Mouse (Mus musculus): ENCODE measurements around the gene Cd59b.

- no peak for TF ChIP-seq CTCF (IDR thresholded peaks at IDR 0.05; ENCODE audit: low read depth, low read length)
- no peak for TF ChIP-seq POLR2A (IDR thresholded peaks at IDR 0.05; ENCODE audit: extremely low read depth, insufficient read depth, low read length)
Observed at GRCm38 (mm10) chr2:104044479-104045080, 25.1 kb upstream of the Cd59b start.
